Mouse (Mus musculus) inflammation-experienced regulatory T-cells, adult 6 months (primary cell): ENCODE data around the gene Ilk. TPM values are rescaled to one million over a fixed set of nuclear protein-coding genes. Genes with fewer than 3 reads are reported as not detected.
A peak's percentile ranks its signal among the peaks of the same experiment; 100 is the strongest.
"Not testable (repeated sequence)": the region's sequence is repeated elsewhere in the genome, so short reads cannot be mapped to it uniquely, and the experiment has no call there.

ENCODE experiments used
- ATAC-seq: one replicate; pipeline ENCODE4 v1.8.0; 2017
- polyA plus RNA-seq, 3 experiments: library from polyadenylated mRNA; unstranded; fragments of 100-300 nt; shearing (Covaris generic); gene quantifications; one replicate each; pipeline ENCODE4 v1.2.1; 2017

Ilk gene
- polyA plus RNA-seq, 3 experiments from 2014 or later, result 152 to 175 (median 153) TPM

- ATAC-seq, result not testable (repeated sequence)
These were observed 7.0 kb downstream of the Ilk start for GRCm38 (mm10) chr7:105743246-105743925.

- ATAC-seq, result peak; percentile 99
These were observed 7.7 kb downstream of the Ilk start, which contains the start of gene Taf10 for GRCm38 (mm10) chr7:105743926-105744590. Gene Taf10 (minus strand): TSS chr7:105744361.

- no peak for ATAC-seq
These were observed 11.4 kb downstream of the Ilk start for GRCm38 (mm10) chr7:105747776-105748175.

GRCm38 (mm10) chr7:105751491-105752433 lies 15.4 kb downstream of the Ilk start, which contains the start of gene Tpp1:
Gene Tpp1 (minus strand): TSS chr7:105752235.
- ATAC-seq, result peak; percentile 100

GRCm38 (mm10) chr7:105752716-105753115 lies 16.3 kb downstream of the Ilk start:
- ATAC-seq, result no peak

- ATAC-seq, result no peak
These were observed 16.9 kb downstream of the Ilk start for GRCm38 (mm10) chr7:105753281-105753680.

GRCm38 (mm10) chr7:105761813-105762484 lies 25.6 kb downstream of the Ilk start:
- ATAC-seq, result no peak

GRCm38 (mm10) chr7:105762517-105763270 lies 26.3 kb downstream of the Ilk start:
- ATAC-seq, result no peak

GRCm38 (mm10) chr7:105764331-105764730 lies 27.9 kb downstream of the Ilk start:
- no peak for ATAC-seq

- no peak for ATAC-seq
These were observed 31.4 kb downstream of the Ilk start for GRCm38 (mm10) chr7:105767729-105768165.

GRCm38 (mm10) chr7:105769959-105770358 lies 33.6 kb downstream of the Ilk start:
- no peak for ATAC-seq

- no peak for ATAC-seq
These were observed 35.9 kb downstream of the Ilk start for GRCm38 (mm10) chr7:105772331-105772730.

GRCm38 (mm10) chr7:105773041-105773440 lies 36.6 kb downstream of the Ilk start:
- no peak for ATAC-seq

- ATAC-seq, result no peak
These were observed 38.3 kb downstream of the Ilk start for GRCm38 (mm10) chr7:105774661-105775060.

- no peak for ATAC-seq
These were observed 39.6 kb downstream of the Ilk start for GRCm38 (mm10) chr7:105776026-105776425.

GRCm38 (mm10) chr7:105777316-105777715 lies 40.9 kb downstream of the Ilk start:
- ATAC-seq, result no peak

GRCm38 (mm10) chr7:105777797-105778552 lies 41.6 kb downstream of the Ilk start:
- ATAC-seq, result no peak

GRCm38 (mm10) chr7:105778553-105779265 lies 42.3 kb downstream of the Ilk start:
- peak; percentile 38 for ATAC-seq

- ATAC-seq, result no peak
These were observed 47.5 kb downstream of the Ilk start for GRCm38 (mm10) chr7:105783861-105784260.

- no peak for ATAC-seq
These were observed 48.2 kb downstream of the Ilk start for GRCm38 (mm10) chr7:105784556-105784955.
